Mouse (Mus musculus) hindbrain, embryonic 14.5 days (tissue): ENCODE data around the gene Gal3st4. TPM values are rescaled to one million over a fixed set of nuclear protein-coding genes. Genes with fewer than 3 reads are reported as not detected.
"Not testable (repeated sequence)": the region's sequence is repeated elsewhere in the genome, so short reads cannot be mapped to it uniquely, and the experiment has no call there.

Experiments used
- ATAC-seq: fragments of 200-750 bp; cut with Nextera tagmentation; 2 replicates; pipeline ENCODE4 v1.8.0; 2017; ENCODE audit warnings: moderate number of reproducible peaks, mild to moderate bottlenecking, moderate TSS enrichment, moderate library complexity; ENCODE audit not compliant: low FRiP score
- DNase-seq: peaks from one replicate; pipeline ENCODE4 v3.0.0-alpha.2; 2015; ENCODE audit warnings: low spot score
- H3K27ac ChIP-seq: fragments of 300-500 bp; sonication (generic); 2 replicates; pipeline ENCODE4 v1.5.1; 2014; ENCODE audit warnings: mild to moderate bottlenecking, moderate library complexity
- H3K27me3 ChIP-seq: fragments of 300-500 bp; sonication (generic); 2 replicates; pipeline ENCODE4 v1.6.1; 2014; ENCODE audit warnings: mild to moderate bottlenecking, low read length, mixed read lengths; ENCODE audit not compliant: control insufficient read depth, insufficient read depth
- H3K36me3 ChIP-seq: fragments of 300-500 bp; sonication (generic); replicated peaks from 2 replicates; pipeline ENCODE4 v1.6.1; 2014; ENCODE audit not compliant: control insufficient read depth, insufficient read depth
- H3K4me1 ChIP-seq: fragments of 300-500 bp; sonication (generic); replicated peaks from 2 replicates; pipeline ENCODE4 v1.6.1; 2014; ENCODE audit warnings: antibody characterized with exemption, low read length, mixed read lengths; ENCODE audit not compliant: control insufficient read depth, insufficient read depth
- H3K4me2 ChIP-seq: fragments of 300-500 bp; sonication (generic); replicated peaks from 2 replicates; pipeline ENCODE4 v1.6.1; 2014; ENCODE audit warnings: mild to moderate bottlenecking, moderate library complexity
- H3K4me3 ChIP-seq: fragments of 300-500 bp; sonication (generic); replicated peaks from 2 replicates; pipeline ENCODE4 v1.5.1; 2014; ENCODE audit warnings: mild to moderate bottlenecking, low read length
- H3K9ac ChIP-seq: fragments of 300-500 bp; sonication (generic); 2 replicates; pipeline ENCODE4 v1.6.1; 2014
- H3K9me3 ChIP-seq: fragments of 300-500 bp; sonication (generic); 2 replicates; pipeline ENCODE4 v1.6.1; 2016; ENCODE audit warnings: low read length; ENCODE audit not compliant: control insufficient read depth
- WGBS: fragments of 180-500 bp; shearing (Covaris S2); extraction: QIAGEN DNeasy Blood & Tissue Kit; methylation state at CpG from one replicate; pipeline ENCODE4 v1.1.7; 2014; 5-methylcytosine and 5-hydroxymethylcytosine counted together
- polyA plus RNA-seq: library from polyadenylated mRNA; unstranded; fragments of >200 nt; fragmentation: Nextera tagmentation; extraction: Ambion mirVana; gene quantifications from 2 replicates; pipeline ENCODE4 v1.2.1, GENCODE M21; 2014

The Gal3st4 gene
- polyA plus RNA-seq, 1 experiment from 2014 or later, result 2.9 TPM

- H3K27ac ChIP-seq, result no peak overlapping the region
- H3K36me3 ChIP-seq, result no peaks in the 10 kb centered on the region
- H3K4me3 ChIP-seq, result no peak overlapping the region
- no peaks in the 10 kb centered on the region for H3K9me3 ChIP-seq
- H3K4me2 ChIP-seq, result no peak overlapping the region
- WGBS, result 51% methylated on average over 3 of the region's 3 CpGs
- H3K9ac ChIP-seq, result no peak overlapping the region
- DNase-seq (no peak), ATAC-seq (no peak)
- H3K4me1 ChIP-seq, result no peaks in the 10 kb centered on the region
- no peaks in the 10 kb centered on the region for H3K27me3 ChIP-seq
These were observed 44.6 kb downstream of the Gal3st4 start for GRCm38 (mm10) chr5:138228026-138228425.

- H3K4me3 ChIP-seq, result no peak overlapping the region
- no peak for ATAC-seq
These were observed 45.3 kb downstream of the Gal3st4 start for GRCm38 (mm10) chr5:138227367-138227766.

GRCm38 (mm10) chr5:138226491-138226890 is 46.1 kb downstream of the Gal3st4 start:
- ATAC-seq, result no peak
- Histone ChIP-seq H3K4me1 (no peaks in the 10 kb centered on the region), H3K4me3 (no peak overlapping the region), H3K36me3 (no peaks in the 10 kb centered on the region), H3K9me3 (no peaks in the 10 kb centered on the region), H3K9ac (no peak overlapping the region), H3K4me2 (no peak overlapping the region), H3K27ac (no peak overlapping the region), H3K27me3 (no peaks in the 10 kb centered on the region)
- no peak for DNase-seq
- 78% methylated on average over 4 of the region's 4 CpGs for WGBS

More at GRCm38 (mm10) chr5:138227367-138227766, 45.3 kb downstream of the Gal3st4 start:
- WGBS, result 74% methylated on average over 2 of the region's 2 CpGs
- no peak overlapping the region for H3K4me2 ChIP-seq
- H3K9ac ChIP-seq, result no peak overlapping the region
- H3K27ac ChIP-seq, result no peak overlapping the region
- no peaks in the 10 kb centered on the region for H3K9me3 ChIP-seq
- H3K36me3 ChIP-seq, result no peaks in the 10 kb centered on the region
- H3K4me1 ChIP-seq, result no peaks in the 10 kb centered on the region
- no peaks in the 10 kb centered on the region for H3K27me3 ChIP-seq
- no peak for DNase-seq

- H3K9ac ChIP-seq, result no peak within 1 kb of the TSS
- ATAC-seq (no peak), DNase-seq (no peak)
- no peaks in the 10 kb centered on the region for H3K36me3 ChIP-seq
- H3K27ac ChIP-seq, result no peak within 1 kb of the TSS
- H3K4me1 ChIP-seq, result no peaks in the 10 kb centered on the region
- 66% methylated on average over 2 of the region's 2 CpGs for WGBS
- H3K4me3 ChIP-seq, result no peak within 1 kb of the TSS
- no peaks in the 10 kb centered on the region for H3K9me3 ChIP-seq
- H3K4me2 ChIP-seq, result no peak within 1 kb of the TSS
- no peaks in the 10 kb centered on the region for H3K27me3 ChIP-seq
These were observed 46.9 kb downstream of the Gal3st4 start, which contains the start of gene Nxpe5 for GRCm38 (mm10) chr5:138225700-138226099. Gene Nxpe5 (plus strand): TSS chr5:138225898.

GRCm38 (mm10) chr5:138223287-138223686 is 49.4 kb downstream of the Gal3st4 start:
- H3K9me3 ChIP-seq, result no peaks in the 10 kb centered on the region
- no peak overlapping the region for H3K4me3 ChIP-seq
- WGBS, result 68% methylated on average over 3 of the region's 3 CpGs

GRCm38 (mm10) chr5:138222111-138222510 is 50.5 kb downstream of the Gal3st4 start:
- Histone ChIP-seq H3K9me3 (no peaks in the 10 kb centered on the region), H3K27ac (no peak overlapping the region), H3K9ac (no peak overlapping the region), H3K27me3 (no peaks in the 10 kb centered on the region), H3K4me2 (no peak overlapping the region), H3K36me3 (no peaks in the 10 kb centered on the region), H3K4me1 (no peaks in the 10 kb centered on the region), H3K4me3 (no peak overlapping the region)
- no peak for ATAC-seq
- DNase-seq, result peak; percentile 78
- 27% methylated on average over 4 of the region's 4 CpGs for WGBS

More at GRCm38 (mm10) chr5:138223287-138223686, 49.4 kb downstream of the Gal3st4 start:
- Histone ChIP-seq H3K4me2 (no peak overlapping the region), H3K9ac (no peak overlapping the region), H3K36me3 (no peaks in the 10 kb centered on the region), H3K4me1 (no peaks in the 10 kb centered on the region), H3K27ac (no peak overlapping the region), H3K27me3 (no peaks in the 10 kb centered on the region)
- no peak for DNase-seq
- ATAC-seq, result no peak

- ATAC-seq (no peak), DNase-seq (no peak)
- Histone ChIP-seq H3K27ac (no peak overlapping the region), H3K9me3 (no peaks in the 10 kb centered on the region), H3K4me1 (no peaks in the 10 kb centered on the region), H3K36me3 (no peaks in the 10 kb centered on the region), H3K27me3 (no peaks in the 10 kb centered on the region), H3K4me3 (no peak overlapping the region), H3K4me2 (no peak overlapping the region), H3K9ac (no peak overlapping the region)
- 95% methylated on average over 2 of the region's 2 CpGs for WGBS
These were observed 52.8 kb downstream of the Gal3st4 start for GRCm38 (mm10) chr5:138219864-138220263.

GRCm38 (mm10) chr5:138216632-138217031 is 56.0 kb downstream of the Gal3st4 start:
- H3K4me2 ChIP-seq, DNase-seq, ATAC-seq, H3K4me3 ChIP-seq, H3K9ac ChIP-seq, H3K4me1 ChIP-seq, H3K27ac ChIP-seq, H3K36me3 ChIP-seq, H3K9me3 ChIP-seq, H3K27me3 ChIP-seq: not testable (repeated sequence)
- 93% methylated on average over 13 of the region's 13 CpGs for WGBS
